Mouse (Mus musculus) macrophage (primary cell): ENCODE data around the gene Stra6. TPM values are rescaled to one million over a fixed set of nuclear protein-coding genes. Genes with fewer than 3 reads are reported as not detected.

Source experiments
- H3K27ac ChIP-seq: fragments of 350-480 bp; formaldehyde crosslinking; 2 replicates; pipeline ENCODE4 v1.9.0; 2021
- H3K36me3 ChIP-seq: fragments of 350-480 bp; formaldehyde crosslinking; 2 replicates; pipeline ENCODE4 v1.9.0; 2021; ENCODE audit errors: inconsistent target
- H3K4me3 ChIP-seq: fragments of 350-480 bp; formaldehyde crosslinking; 2 replicates; pipeline ENCODE4 v1.9.0; 2021; ENCODE audit errors: inconsistent target
- H3K79me2 ChIP-seq: fragments of 350-480 bp; formaldehyde crosslinking; 2 replicates; pipeline ENCODE4 v1.9.0; 2021; ENCODE audit errors: inconsistent target
- WGBS: methylation state at CpG from one replicate; pipeline ENCODE4 v1.1.7; 2026; ENCODE audit warnings: inconsistent platforms; ENCODE audit not compliant: missing documents; 5-methylcytosine and 5-hydroxymethylcytosine counted together
- polyA plus RNA-seq: library from polyadenylated mRNA; stranded (reverse); fragments of 250-400 nt; gene quantifications from 3 replicates; pipeline ENCODE4 v1.2.4, GENCODE M21; 2018; ENCODE audit warnings: inconsistent platforms

Stra6 gene
- polyA plus RNA-seq, 1 experiment from 2014 or later = not detected

DNA sequence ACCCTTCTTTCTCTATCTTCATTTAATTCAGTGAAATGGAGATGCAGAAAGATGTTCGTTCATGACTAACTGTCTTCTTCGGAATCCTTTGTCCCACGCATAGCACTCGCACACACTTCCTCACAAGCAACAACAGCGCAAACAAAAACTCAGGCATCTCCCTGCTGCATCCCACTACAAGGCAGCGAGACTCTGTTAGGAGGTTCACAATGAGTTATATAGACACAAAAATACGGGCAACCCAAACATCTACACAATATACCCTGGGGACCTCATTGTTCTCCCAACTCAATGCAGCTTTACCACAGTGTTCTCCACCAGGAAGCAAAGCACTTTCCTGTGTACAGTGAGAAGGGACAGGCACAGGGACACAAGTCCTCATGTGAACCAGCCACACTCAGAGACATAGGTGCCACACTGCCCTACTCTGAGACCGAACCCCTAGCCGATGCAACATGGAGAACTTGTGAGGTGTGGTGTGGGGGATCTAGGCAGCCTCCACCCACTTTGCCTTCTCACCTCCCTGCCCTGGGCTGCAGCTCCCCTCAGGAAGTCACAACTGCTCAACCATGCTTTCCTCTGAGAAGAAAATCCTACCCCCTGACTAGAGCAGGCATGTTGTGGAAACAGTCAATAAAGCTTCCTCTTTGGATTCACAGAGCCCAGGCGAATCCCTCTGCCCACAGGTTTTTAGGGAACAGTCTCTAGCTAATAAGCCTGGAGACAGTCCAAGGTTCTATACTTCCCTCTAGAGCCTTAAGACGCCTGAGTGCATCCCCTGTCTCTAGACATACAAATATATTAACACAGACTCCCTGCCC, 136.9 kb downstream of the Stra6 start:
- no peak overlapping the region for H3K4me3 ChIP-seq
- WGBS = 5% methylated on average over 11 of the region's 11 CpGs
- no peaks in the 10 kb centered on the region for H3K36me3 ChIP-seq
- no peaks in the 10 kb centered on the region for H3K79me2 ChIP-seq
- H3K27ac ChIP-seq = no peak overlapping the region

DNA sequence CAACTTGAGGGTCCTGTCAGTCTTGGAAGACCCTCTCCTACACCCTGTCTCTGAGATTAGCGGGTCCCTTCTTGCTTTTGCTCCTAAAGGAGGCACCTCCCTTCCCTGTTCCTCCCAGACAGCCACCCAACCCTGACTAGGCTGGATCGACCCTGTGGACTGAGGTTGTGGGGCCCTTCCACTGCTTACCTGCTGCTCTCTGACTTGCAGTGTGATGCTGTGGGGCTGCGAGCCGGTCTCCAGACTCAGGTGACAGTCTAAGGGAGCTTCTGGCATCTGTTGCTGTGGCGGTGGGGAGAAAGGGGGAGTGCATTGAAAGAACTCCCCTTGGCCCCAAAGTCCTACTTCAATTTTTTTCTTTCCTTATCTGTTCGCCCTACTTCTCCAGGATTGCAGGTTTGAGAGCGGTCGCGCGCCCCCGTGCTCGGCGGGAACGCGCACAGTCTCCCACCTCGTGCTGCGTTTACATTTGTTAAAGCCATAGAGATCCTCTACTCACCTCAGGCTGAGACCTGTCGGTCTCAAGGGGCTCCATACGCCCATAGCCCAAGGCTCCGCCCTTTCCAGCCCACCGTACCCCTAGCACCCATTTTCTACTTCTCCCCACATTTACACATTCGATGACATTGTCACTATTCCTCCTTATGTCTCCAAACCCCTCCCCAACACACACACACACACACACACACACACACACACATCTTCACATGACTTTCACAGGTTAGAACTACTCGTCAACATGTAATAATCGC, 137.7 kb downstream of the Stra6 start:
- H3K4me3 ChIP-seq = no peak overlapping the region
- 10% methylated on average over 24 of the region's 24 CpGs for WGBS
- no peaks in the 10 kb centered on the region for H3K79me2 ChIP-seq
- no peak overlapping the region for H3K27ac ChIP-seq
- H3K36me3 ChIP-seq = no peaks in the 10 kb centered on the region

DNA sequence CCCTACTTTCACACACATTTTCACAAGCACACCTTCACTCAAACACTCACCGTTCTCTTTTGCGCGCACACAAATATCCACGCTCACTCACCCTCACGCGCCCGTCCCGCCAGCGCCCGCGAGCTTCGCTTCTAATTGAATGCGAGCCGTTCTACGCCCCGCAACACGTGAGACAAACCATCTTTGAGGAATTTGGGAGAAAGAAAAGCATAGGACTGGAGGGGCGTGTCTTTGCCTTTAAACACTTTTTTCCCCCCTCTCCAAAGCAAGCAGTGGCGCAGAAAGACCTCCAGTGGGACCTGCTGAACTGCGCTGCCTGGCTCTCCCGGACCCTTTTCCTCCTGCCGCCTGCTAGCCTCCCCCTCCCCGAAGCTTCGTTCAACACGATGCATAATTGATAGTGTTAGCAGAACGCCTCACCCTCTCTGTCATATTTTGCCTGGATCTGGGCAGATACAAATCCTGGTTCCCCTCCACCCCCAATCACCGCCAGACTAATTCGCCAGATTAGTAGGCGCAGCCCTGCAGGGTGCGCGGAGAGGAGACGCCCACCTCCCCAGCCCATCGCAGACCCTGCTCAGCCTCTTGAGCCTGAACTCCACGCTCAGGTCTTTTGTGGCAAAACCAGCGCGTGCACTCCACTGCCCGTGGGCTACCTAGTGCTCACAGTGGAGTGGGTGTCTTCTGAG, 138.4 kb downstream of the Stra6 start:
- WGBS = 12% methylated on average over 37 of the region's 37 CpGs
- Histone ChIP-seq H3K36me3 (no peaks in the 10 kb centered on the region), H3K27ac (no peak overlapping the region), H3K79me2 (no peaks in the 10 kb centered on the region), H3K4me3 (no peak overlapping the region)

DNA sequence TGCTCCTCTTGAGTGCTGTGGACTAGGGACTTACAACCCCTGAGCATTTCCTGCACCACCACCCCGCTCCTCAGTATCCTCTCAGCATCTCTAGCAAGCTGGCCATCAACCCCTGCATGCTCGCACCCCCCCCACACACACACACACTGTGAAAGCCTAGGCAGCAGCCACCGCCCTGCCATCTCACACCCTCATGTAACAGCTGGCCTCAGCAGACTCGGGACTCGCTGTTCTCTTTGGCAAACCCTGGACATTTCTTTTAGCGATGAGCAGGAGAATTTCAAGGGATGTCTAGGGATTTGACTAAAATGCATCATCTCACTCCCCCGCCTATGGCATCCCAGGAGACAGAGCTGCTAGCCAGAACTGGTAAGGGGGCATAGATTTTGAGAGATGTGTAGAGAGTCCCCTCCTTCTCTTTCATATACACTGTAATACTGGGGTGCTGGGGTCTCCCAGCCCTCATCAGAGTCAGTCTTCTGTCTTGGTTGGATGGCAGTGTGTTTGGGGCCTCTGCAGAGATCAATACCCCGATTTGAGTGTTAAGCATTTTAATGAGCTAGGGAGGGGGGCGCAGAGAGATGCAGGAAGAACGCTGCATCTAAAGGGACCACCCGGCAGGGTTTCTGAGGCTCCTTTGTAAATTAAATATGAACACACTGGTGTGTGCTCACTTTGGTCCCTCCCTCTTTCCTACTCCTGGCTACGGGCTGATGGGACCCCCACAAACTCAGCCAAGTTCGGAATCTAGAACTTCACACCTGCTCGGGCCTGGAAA, 139.3 kb downstream of the Stra6 start:
- H3K79me2 ChIP-seq = no peaks in the 10 kb centered on the region
- H3K36me3 ChIP-seq = no peaks in the 10 kb centered on the region
- H3K4me3 ChIP-seq = no peak overlapping the region
- H3K27ac ChIP-seq = no peak overlapping the region
- WGBS = 14% methylated on average over 13 of the region's 14 CpGs

Other genes with a start within 250 kb of the Stra6 start
- 7.7 to 8.9 TPM (median 8.3 TPM) in 3 replicates for gene Arid3b, start 227.0 kb upstream of the Stra6 start, polyA plus RNA-seq
- gene Ubl7, start 152.8 kb upstream of the Stra6 start, polyA plus RNA-seq = 45.4 to 61.7 TPM (median 59.7 TPM) in 3 replicates
- gene Sema7a, start 123.7 kb upstream of the Stra6 start, polyA plus RNA-seq = 0.16 to 0.17 TPM in 2 of 3 replicates, not detected in the other
- gene Cyp11a1, start 57.4 kb upstream of the Stra6 start, polyA plus RNA-seq = not detected in 3 replicates
- not detected in 3 replicates for gene Ccdc33, start 55.0 kb downstream of the Stra6 start, polyA plus RNA-seq
- not detected in 3 replicates for gene Islr, start 140.5 kb downstream of the Stra6 start, polyA plus RNA-seq
- gene Islr2, start 140.5 kb downstream of the Stra6 start, polyA plus RNA-seq = not detected in 3 replicates
- gene Pml, start 186.0 kb downstream of the Stra6 start, polyA plus RNA-seq = 34.6 to 63.1 TPM (median 37.1 TPM) in 3 replicates
- gene Stoml1, start 189.4 kb downstream of the Stra6 start, polyA plus RNA-seq = 18.3 to 33.2 TPM (median 18.3 TPM) in 3 replicates
- gene Loxl1, start 249.4 kb downstream of the Stra6 start, polyA plus RNA-seq = not detected in 3 replicates